Mouse (Mus musculus): Measurements from ENCODE around the gene Adgre5.

DNA sequence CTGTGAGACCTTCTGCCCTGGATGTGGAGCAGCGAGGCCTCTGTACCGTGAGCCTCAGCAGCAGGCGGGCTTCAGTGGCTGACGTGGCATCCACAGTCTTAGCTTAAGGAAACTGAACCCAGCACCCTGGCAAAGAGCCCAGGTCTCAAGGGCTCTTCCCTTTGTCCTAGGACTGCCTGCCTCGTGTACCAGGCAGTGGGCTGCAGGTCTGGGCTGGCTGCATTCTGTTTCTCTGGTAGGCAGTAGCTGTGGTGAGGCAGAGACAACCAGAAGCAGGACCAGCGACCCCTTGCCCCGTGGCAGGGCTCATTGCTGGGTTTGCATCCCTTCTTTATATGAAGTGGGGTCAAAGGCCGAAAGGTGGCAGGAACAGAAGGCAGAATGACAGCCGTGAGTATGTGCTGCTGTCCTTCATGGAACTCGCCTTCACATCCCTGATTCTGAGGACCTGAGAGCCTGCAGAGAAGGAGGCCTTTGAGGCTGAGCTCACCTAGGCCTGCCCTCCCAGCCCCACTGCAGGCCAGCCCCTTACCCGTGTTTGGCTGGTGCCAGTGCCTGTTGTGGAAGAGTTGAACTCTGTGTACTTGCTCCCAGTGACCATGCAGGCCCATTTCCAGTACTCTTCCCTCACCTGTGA is 17.6 kb downstream of the Adgre5 start:
- no peak for TF ChIP-seq GATA1 (IDR thresholded peaks at IDR 0.05; ENCODE audit: borderline replicate concordance, low read length)
- TF ChIP-seq FLI1 (IDR thresholded peaks at IDR 0.05; ENCODE audit: low read length), result no peak
